Mouse (Mus musculus): ENCODE measurements at regions not wholly inside any gene's neighbourhood (a gene's known extent, or its start where the extent isn't known, plus 50 kb on each side); places are given as distances from the start of the nearest gene placed in this dataset.

DNA sequence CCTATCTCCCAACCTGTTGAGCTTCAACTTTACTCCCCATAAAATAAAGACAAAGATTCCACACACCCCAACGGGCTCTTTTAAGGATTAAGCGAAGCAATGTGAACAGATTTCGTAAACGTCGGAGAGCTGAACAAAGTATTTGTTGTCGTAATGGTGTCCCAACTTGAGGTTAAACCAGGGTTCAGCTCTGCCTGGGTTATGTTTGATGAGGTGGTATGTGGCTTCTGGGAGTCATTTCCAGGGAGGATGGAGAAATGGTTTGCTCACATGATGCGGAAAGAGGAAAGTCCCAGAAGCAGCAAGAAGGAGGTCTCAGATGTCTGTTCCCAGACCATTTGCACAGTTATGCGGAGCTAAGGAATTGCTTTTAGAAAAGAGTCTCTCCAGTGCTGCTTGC, 126.1 kb upstream of the Slc44a1 start:
- Histone ChIP-seq H3K27ac (ENCODE audit: control insufficient read depth, low read depth, low read length) (no peak overlapping the region), H3K27me3 (ENCODE audit: control insufficient read depth in 1 of 2, insufficient read depth in 2 of 2, low read length in 2 of 2) (no peaks in the 10 kb centered on the region; a peak in 2 of 4 replicates), H3K4me1 (ENCODE audit: control insufficient read depth in 1 of 2, insufficient read depth in 2 of 2, low read length in 2 of 2) (peaks cover 0 to 3% of the 10 kb centered on the region in 2 experiments; a peak in 1 of 4 replicates), H3K9ac (ENCODE audit: control insufficient read depth, low read depth, low read length, poor library complexity, severe bottlenecking) (no peak overlapping the region), H3K36me3 (ENCODE audit: control insufficient read depth in 1 of 2, insufficient read depth in 2 of 2, low read length in 2 of 2) (no peaks in the 10 kb centered on the region), H3K79me2 (ENCODE audit: control insufficient read depth, insufficient read depth, low read length, poor library complexity) (no peaks in the 10 kb centered on the region), H3K9me3 (replicated peaks; ENCODE audit: insufficient read depth, low read length) (no peaks in the 10 kb centered on the region), H3K4me3 (ENCODE audit: control insufficient read depth in 1 of 2, insufficient read depth in 1 of 2, low read depth in 2 of 2, low read length in 2 of 2) (no peak overlapping the region)
- no peak for DNase-seq (ENCODE audit: low read depth, low spot score)
- TF ChIP-seq HCFC1 (IDR thresholded peaks at IDR 0.05; ENCODE audit: low read depth, low read length), result no peak
- no peak for TF ChIP-seq MYC (IDR thresholded peaks at IDR 0.05; ENCODE audit: low read depth, low read length)
- TF ChIP-seq EP300 (IDR thresholded peaks at IDR 0.05; ENCODE audit: low read depth in 1 of 2, low read length in 2 of 2), result no peak
- no peak for TF ChIP-seq CTCF (IDR thresholded peaks at IDR 0.05 in 2 of 3, conservative IDR thresholded peaks at IDR 0.05 in 1 of 3; ENCODE audit: control insufficient read depth in 1 of 3, insufficient read depth in 1 of 3, low read depth in 2 of 3, low read length in 3 of 3, poor library complexity in 1 of 3, severe bottlenecking in 1 of 3)
- TF ChIP-seq SIN3A (IDR thresholded peaks at IDR 0.05; ENCODE audit: low read length), result no peak
- TF ChIP-seq ZNF384 (IDR thresholded peaks at IDR 0.05; ENCODE audit: low read depth, low read length), result no peak
- no peak for TF ChIP-seq CHD2 (IDR thresholded peaks at IDR 0.05; ENCODE audit: low read length)
- no peak for TF ChIP-seq ZC3H11A (IDR thresholded peaks at IDR 0.05; ENCODE audit: low read depth, low read length)
- TF ChIP-seq USF1 (IDR thresholded peaks at IDR 0.05; ENCODE audit: low read depth, low read length), result no peak
- TF ChIP-seq SMC3 (IDR thresholded peaks at IDR 0.05; ENCODE audit: low read depth, low read length), result no peak
- TF ChIP-seq JUND (IDR thresholded peaks at IDR 0.05; ENCODE audit: low read depth, low read length), result no peak
- TF ChIP-seq GATA1 (IDR thresholded peaks at IDR 0.05; ENCODE audit: low read depth, low read length), result no peak

DNA sequence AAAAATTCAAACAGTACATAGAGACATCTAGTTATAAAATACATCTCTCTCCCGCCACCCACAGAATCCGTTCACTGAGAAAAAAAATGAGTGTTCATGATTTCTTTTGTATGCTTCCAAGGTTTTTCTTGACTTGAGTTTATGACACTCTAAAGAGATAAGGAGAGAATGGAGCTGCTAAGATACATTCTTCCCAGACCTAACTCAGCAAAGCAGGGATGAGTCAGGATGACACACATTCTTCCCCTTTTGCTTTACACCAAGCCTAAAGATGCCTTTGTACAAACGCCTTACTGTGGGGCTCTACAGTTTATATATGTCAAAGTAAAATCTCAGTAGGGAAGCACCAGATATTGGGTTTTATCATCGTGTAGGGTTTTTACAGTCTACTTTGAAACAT, 133.1 kb upstream of the Slc44a1 start:
- no peaks in the 10 kb centered on the region for H3K9me3 ChIP-seq (replicated peaks; ENCODE audit: insufficient read depth, low read length)
- H3K27ac ChIP-seq (ENCODE audit: control insufficient read depth, low read depth, low read length), result no peak overlapping the region
- H3K4me1 ChIP-seq (ENCODE audit: control insufficient read depth in 1 of 2, insufficient read depth in 2 of 2, low read length in 2 of 2), result no peaks in the 10 kb centered on the region
- no peaks in the 10 kb centered on the region for H3K36me3 ChIP-seq (ENCODE audit: control insufficient read depth in 1 of 2, insufficient read depth in 2 of 2, low read length in 2 of 2)
- H3K9ac ChIP-seq (ENCODE audit: control insufficient read depth, low read depth, low read length, poor library complexity, severe bottlenecking), result no peak overlapping the region
- no peak overlapping the region for H3K4me3 ChIP-seq (ENCODE audit: control insufficient read depth in 1 of 2, insufficient read depth in 1 of 2, low read depth in 2 of 2, low read length in 2 of 2)
- H3K79me2 ChIP-seq (ENCODE audit: control insufficient read depth, insufficient read depth, low read length, poor library complexity), result no peaks in the 10 kb centered on the region
- no peak for DNase-seq (ENCODE audit: low read depth, low spot score)
- no peak for TF ChIP-seq GATA1 (IDR thresholded peaks at IDR 0.05; ENCODE audit: low read depth, low read length)
- TF ChIP-seq TBP (IDR thresholded peaks at IDR 0.05; ENCODE audit: low read depth, low read length), result no peak
- no peak for TF ChIP-seq ETS1 (IDR thresholded peaks at IDR 0.05; ENCODE audit: low read depth, low read length)
- no peak for TF ChIP-seq UBTF (IDR thresholded peaks at IDR 0.05; ENCODE audit: borderline replicate concordance, insufficient read depth, low read depth, low read length)
- no peak for TF ChIP-seq BHLHE40 (IDR thresholded peaks at IDR 0.05; ENCODE audit: borderline replicate concordance, low read depth, low read length)
- TF ChIP-seq CTCF (IDR thresholded peaks at IDR 0.05 in 2 of 3, conservative IDR thresholded peaks at IDR 0.05 in 1 of 3; ENCODE audit: control insufficient read depth in 1 of 3, insufficient read depth in 1 of 3, low read depth in 2 of 3, low read length in 3 of 3, poor library complexity in 1 of 3, severe bottlenecking in 1 of 3), result no peak
- no peaks in the 10 kb centered on the region; a peak in 2 of 4 replicates for H3K27me3 ChIP-seq (ENCODE audit: control insufficient read depth in 1 of 2, insufficient read depth in 2 of 2, low read length in 2 of 2)
